Mouse (Mus musculus): ENCODE results near the gene F2r.

DNA sequence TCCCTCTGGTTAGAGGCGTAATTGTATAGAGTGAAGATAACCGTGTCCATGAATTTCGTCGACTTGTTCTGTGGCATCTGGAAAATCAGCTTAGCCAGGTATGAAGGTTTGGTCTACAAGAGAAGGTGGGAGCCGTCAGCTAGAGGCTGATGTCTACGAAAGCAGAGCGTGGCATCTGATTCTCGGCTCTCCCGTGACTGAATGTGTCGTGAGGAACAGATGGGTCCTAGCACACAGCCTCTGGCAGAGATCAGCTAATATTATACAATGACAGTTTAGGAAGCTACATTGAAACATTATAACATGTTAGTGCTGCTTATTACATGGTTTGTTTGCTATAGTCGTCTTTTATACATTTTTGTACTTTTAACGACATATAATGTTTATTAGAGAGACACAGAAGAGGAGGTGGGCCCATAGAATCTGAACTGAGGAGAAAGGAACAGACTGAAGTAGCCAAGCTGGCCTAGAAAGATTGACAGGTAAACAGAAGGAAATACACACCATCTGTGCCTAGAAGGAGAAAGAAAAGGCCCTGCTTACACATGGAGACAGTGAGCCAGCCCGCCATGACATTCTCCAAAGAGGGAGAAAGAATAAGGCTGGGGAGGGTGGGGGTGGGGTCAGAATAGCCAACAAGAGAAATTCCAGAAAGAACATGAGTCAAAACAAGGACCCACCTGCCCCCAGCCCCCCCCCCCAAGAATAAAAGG, 47.5 kb upstream of the F2r start:
- no peak for TF ChIP-seq CTCF (conservative IDR thresholded peaks at IDR 0.05; ENCODE audit: insufficient read depth, insufficient read length, low read depth, low read length)
- no peak for TF ChIP-seq POLR2A (IDR thresholded peaks at IDR 0.05; ENCODE audit: low read depth, low read length)

Data from kidney, adult 2 months (tissue).